Mouse (Mus musculus): ENCODE results near the gene Nrde2. TPM values are rescaled to one million over a fixed set of nuclear protein-coding genes. Genes with fewer than 3 reads are reported as not detected.

The Nrde2 gene
- polyA plus RNA-seq, 2 experiments = 3.6 to 4.1 TPM

- ATAC-seq (ENCODE audit: insufficient read depth) (no peak), DNase-seq (ENCODE audit: low read depth in 3 of 3, low spot score in 3 of 3) (no peak)
- Histone ChIP-seq H3K36me3 (replicated peaks; ENCODE audit: control insufficient read depth, insufficient read depth, low read depth) (no peaks in the 10 kb centered on the region), H3K27me3 (ENCODE audit: control insufficient read depth, insufficient read depth, low read length) (no peaks in the 10 kb centered on the region), H3K4me2 (ENCODE audit: low read depth) (no peak overlapping the region), H3K9me3 (ENCODE audit: control insufficient read depth, low read length) (no peaks in the 10 kb centered on the region), H3K9ac (replicated peaks) (no peak overlapping the region), H3K4me3 (ENCODE audit: insufficient read depth in 1 of 2, low read depth in 2 of 2, low read length in 2 of 2) (no peak overlapping the region), H3K4me1 (replicated peaks; ENCODE audit: control insufficient read depth in 2 of 2, insufficient read depth in 2 of 2, low read length in 1 of 2) (peaks cover 0 to 7% of the 10 kb centered on the region in 2 experiments; a peak in 1 of 4 replicates), H3K27ac (no peak overlapping the region)
- 64% methylated on average over 5 of the region's 5 CpGs for WGBS (ENCODE audit: insufficient replicate concordance)
- TF ChIP-seq CTCF (IDR thresholded peaks at IDR 0.05; ENCODE audit: low read depth) = no peak
- TF ChIP-seq EP300 (IDR thresholded peaks at IDR 0.05; ENCODE audit: low read depth) = no peak
Measured at GRCm38 (mm10) chr12:100104530-100104929, 54.9 kb downstream of the Nrde2 start.

- ATAC-seq (ENCODE audit: insufficient read depth) = no peak
- DNase-seq (ENCODE audit: low read depth in 3 of 3, low spot score in 3 of 3) = no peak
- Histone ChIP-seq H3K4me3 (ENCODE audit: insufficient read depth in 1 of 2, low read depth in 2 of 2, low read length in 2 of 2) (no peak overlapping the region), H3K4me1 (replicated peaks; ENCODE audit: control insufficient read depth in 2 of 2, insufficient read depth in 2 of 2, low read length in 1 of 2) (0 out of 4 replicates have a peak, but pooled peaks cover 0 to under 1% of the 10 kb centered on the region in 2 experiments), H3K9ac (replicated peaks) (no peak overlapping the region), H3K9me3 (ENCODE audit: control insufficient read depth, low read length) (no peaks in the 10 kb centered on the region), H3K27me3 (ENCODE audit: control insufficient read depth, insufficient read depth, low read length) (no peaks in the 10 kb centered on the region), H3K4me2 (ENCODE audit: low read depth) (no peak overlapping the region), H3K27ac (no peak overlapping the region), H3K36me3 (replicated peaks; ENCODE audit: control insufficient read depth, insufficient read depth, low read depth) (no peaks in the 10 kb centered on the region)
- no peak for TF ChIP-seq EP300 (IDR thresholded peaks at IDR 0.05; ENCODE audit: low read depth)
- no peak for TF ChIP-seq CTCF (IDR thresholded peaks at IDR 0.05; ENCODE audit: low read depth)
- 41% methylated on average over 3 of the region's 3 CpGs for WGBS (ENCODE audit: insufficient replicate concordance)
Measured at GRCm38 (mm10) chr12:100101651-100102050, 57.8 kb downstream of the Nrde2 start.

- Histone ChIP-seq H3K27me3 (ENCODE audit: control insufficient read depth, insufficient read depth, low read length) (no peaks in the 10 kb centered on the region), H3K9ac (replicated peaks) (no peak overlapping the region), H3K36me3 (replicated peaks; ENCODE audit: control insufficient read depth, insufficient read depth, low read depth) (no peaks in the 10 kb centered on the region), H3K4me3 (ENCODE audit: insufficient read depth in 1 of 2, low read depth in 2 of 2, low read length in 2 of 2) (no peak overlapping the region), H3K4me2 (ENCODE audit: low read depth) (no peak overlapping the region), H3K27ac (no peak overlapping the region), H3K4me1 (replicated peaks; ENCODE audit: control insufficient read depth in 2 of 2, insufficient read depth in 2 of 2, low read length in 1 of 2) (no peaks in the 10 kb centered on the region), H3K9me3 (ENCODE audit: control insufficient read depth, low read length) (no peaks in the 10 kb centered on the region)
- no peak for DNase-seq (ENCODE audit: low read depth in 3 of 3, low spot score in 3 of 3)
- no peak for TF ChIP-seq CTCF (IDR thresholded peaks at IDR 0.05; ENCODE audit: low read depth)
- no peak for TF ChIP-seq EP300 (IDR thresholded peaks at IDR 0.05; ENCODE audit: low read depth)
- ATAC-seq (ENCODE audit: insufficient read depth) = no peak
- WGBS (ENCODE audit: insufficient replicate concordance) = 49% methylated on average over 3 of the region's 3 CpGs
Measured at GRCm38 (mm10) chr12:100100707-100101030, 58.8 kb downstream of the Nrde2 start.

- no peaks in the 10 kb centered on the region for H3K9me3 ChIP-seq (ENCODE audit: control insufficient read depth, low read length)
- no peak overlapping the region for H3K9ac ChIP-seq (replicated peaks)
- no peak overlapping the region for H3K4me2 ChIP-seq (ENCODE audit: low read depth)
- no peaks in the 10 kb centered on the region for H3K4me1 ChIP-seq (replicated peaks; ENCODE audit: control insufficient read depth in 2 of 2, insufficient read depth in 2 of 2, low read length in 1 of 2)
- H3K4me3 ChIP-seq (ENCODE audit: insufficient read depth in 1 of 2, low read depth in 2 of 2, low read length in 2 of 2) = no peak overlapping the region
- ATAC-seq (ENCODE audit: insufficient read depth) (no peak), DNase-seq (ENCODE audit: low read depth in 3 of 3, low spot score in 3 of 3) (no peak)
- no peak overlapping the region for H3K27ac ChIP-seq
- no peaks in the 10 kb centered on the region for H3K27me3 ChIP-seq (ENCODE audit: control insufficient read depth, insufficient read depth, low read length)
- no peaks in the 10 kb centered on the region for H3K36me3 ChIP-seq (replicated peaks; ENCODE audit: control insufficient read depth, insufficient read depth, low read depth)
- no peak for TF ChIP-seq CTCF (IDR thresholded peaks at IDR 0.05; ENCODE audit: low read depth)
- TF ChIP-seq EP300 (IDR thresholded peaks at IDR 0.05; ENCODE audit: low read depth) = no peak
- WGBS (ENCODE audit: insufficient replicate concordance) = 56% methylated on average over 3 of the region's 3 CpGs
Measured at GRCm38 (mm10) chr12:100099971-100100706, 59.3 kb downstream of the Nrde2 start.

GRCm38 (mm10) chr12:100093046-100093445 lies 66.4 kb downstream of the Nrde2 start:
- no peaks in the 10 kb centered on the region for H3K4me1 ChIP-seq (replicated peaks; ENCODE audit: control insufficient read depth in 2 of 2, insufficient read depth in 2 of 2, low read length in 1 of 2)
- no peaks in the 10 kb centered on the region for H3K27me3 ChIP-seq (ENCODE audit: control insufficient read depth, insufficient read depth, low read length)
- H3K4me3 ChIP-seq (ENCODE audit: insufficient read depth in 1 of 2, low read depth in 2 of 2, low read length in 2 of 2) = no peak overlapping the region
- WGBS (ENCODE audit: insufficient replicate concordance) = 71% methylated on average over 11 of the region's 11 CpGs
- H3K9me3 ChIP-seq (ENCODE audit: control insufficient read depth, low read length) = no peaks in the 10 kb centered on the region
- no peak overlapping the region for H3K27ac ChIP-seq
- H3K4me2 ChIP-seq (ENCODE audit: low read depth) = no peak overlapping the region
- TF ChIP-seq CTCF (IDR thresholded peaks at IDR 0.05; ENCODE audit: low read depth) (no peak), EP300 (IDR thresholded peaks at IDR 0.05; ENCODE audit: low read depth) (no peak)
- ATAC-seq (ENCODE audit: insufficient read depth) (no peak), DNase-seq (ENCODE audit: low read depth in 3 of 3, low spot score in 3 of 3) (no peak)
- H3K9ac ChIP-seq (replicated peaks) = no peak overlapping the region
- H3K36me3 ChIP-seq (replicated peaks; ENCODE audit: control insufficient read depth, insufficient read depth, low read depth) = no peaks in the 10 kb centered on the region
